Mouse (Mus musculus) neural tube, embryonic 13.5 days (tissue): ENCODE measurements around the gene Shank2. TPM values are rescaled to one million over a fixed set of nuclear protein-coding genes. Genes with fewer than 3 reads are reported as not detected.

Experiments used
- ATAC-seq: fragments of 200-750 bp; cut with Nextera tagmentation; 2 replicates; pipeline ENCODE4 v1.8.0; 2017; ENCODE audit warnings: low read depth, mild to moderate bottlenecking, moderate TSS enrichment, moderate library complexity
- H3K27ac ChIP-seq: fragments of 300-500 bp; sonication (generic); replicated peaks from 2 replicates; pipeline ENCODE4 v1.5.1; 2015; ENCODE audit warnings: moderate library complexity, mild to moderate bottlenecking, inconsistent platforms
- H3K27me3 ChIP-seq: fragments of 300-500 bp; sonication (generic); 2 replicates; pipeline ENCODE4 v1.6.1; 2015; ENCODE audit warnings: mild to moderate bottlenecking, inconsistent platforms
- H3K36me3 ChIP-seq: fragments of 300-500 bp; sonication (generic); 2 replicates; pipeline ENCODE4 v1.6.1; 2015; ENCODE audit warnings: mild to moderate bottlenecking, inconsistent platforms
- H3K4me1 ChIP-seq: fragments of 300-500 bp; sonication (generic); replicated peaks from 2 replicates; pipeline ENCODE4 v1.6.1; 2015; ENCODE audit warnings: inconsistent platforms
- H3K4me2 ChIP-seq: fragments of 300-500 bp; sonication (generic); 2 replicates; pipeline ENCODE4 v1.6.1; 2015; ENCODE audit warnings: inconsistent platforms, mild to moderate bottlenecking, moderate library complexity
- H3K4me3 ChIP-seq: fragments of 300-500 bp; sonication (generic); 2 replicates; pipeline ENCODE4 v1.5.1; 2015; ENCODE audit warnings: mild to moderate bottlenecking, inconsistent platforms
- H3K9ac ChIP-seq: fragments of 300-500 bp; sonication (generic); 2 replicates; pipeline ENCODE4 v1.6.1; 2015; ENCODE audit warnings: moderate library complexity, mild to moderate bottlenecking, inconsistent platforms
- H3K9me3 ChIP-seq: fragments of 300-500 bp; sonication (generic); 2 replicates; pipeline ENCODE4 v1.6.1; 2016; ENCODE audit warnings: inconsistent platforms
- WGBS: fragments of 180-500 bp; shearing (Covaris S2); methylation state at CpG from one replicate; pipeline ENCODE4 v1.1.7; 2015; 5-methylcytosine and 5-hydroxymethylcytosine counted together
- polyA plus RNA-seq: library from polyadenylated mRNA; unstranded; fragments of >200 nt; fragmentation: Nextera tagmentation; extraction: Ambion mirVana; gene quantifications from 2 replicates; pipeline ENCODE4 v1.2.1, GENCODE M21; 2015

Shank2 gene
- polyA plus RNA-seq, 1 experiment from 2014 or later = 6.7 TPM

GRCm38 (mm10) chr7:143999073-143999472, 2.7 kb upstream of the Shank2 start:
- Histone ChIP-seq H3K9ac (no peak overlapping the region), H3K9me3 (peaks cover 6% of the 10 kb centered on the region), H3K27me3 (no peaks in the 10 kb centered on the region), H3K4me3 (no peak overlapping the region), H3K4me2 (no peak overlapping the region), H3K27ac (no peak overlapping the region), H3K4me1 (no peaks in the 10 kb centered on the region), H3K36me3 (no peaks in the 10 kb centered on the region)
- 89% methylated on average over 3 of the region's 3 CpGs for WGBS
- no peak for ATAC-seq

GRCm38 (mm10) chr7:144003471-144003870, 1.7 kb downstream of the Shank2 start:
- H3K4me2 ChIP-seq = no peak overlapping the region
- no peak for ATAC-seq
- WGBS = 74% methylated on average over 3 of the region's 3 CpGs

GRCm38 (mm10) chr7:144008079-144008478, 6.4 kb downstream of the Shank2 start:
- WGBS = 88% methylated on average over 4 of the region's 4 CpGs
- Histone ChIP-seq H3K4me1 (no peaks in the 10 kb centered on the region), H3K4me3 (no peak overlapping the region), H3K27me3 (no peaks in the 10 kb centered on the region), H3K9ac (no peak overlapping the region), H3K9me3 (no peaks in the 10 kb centered on the region), H3K4me2 (no peak overlapping the region), H3K27ac (no peak overlapping the region), H3K36me3 (no peaks in the 10 kb centered on the region)
- ATAC-seq = no peak

More at GRCm38 (mm10) chr7:144003471-144003870, 1.7 kb downstream of the Shank2 start:
- H3K9me3 ChIP-seq = no peaks in the 10 kb centered on the region
- no peak overlapping the region for H3K4me3 ChIP-seq
- no peak overlapping the region for H3K27ac ChIP-seq
- H3K36me3 ChIP-seq = no peaks in the 10 kb centered on the region
- no peaks in the 10 kb centered on the region for H3K27me3 ChIP-seq
- H3K9ac ChIP-seq = no peak overlapping the region
- H3K4me1 ChIP-seq = no peaks in the 10 kb centered on the region

- Histone ChIP-seq H3K4me1 (no peaks in the 10 kb centered on the region), H3K9me3 (no peaks in the 10 kb centered on the region), H3K27ac (no peak overlapping the region), H3K9ac (no peak overlapping the region), H3K4me2 (no peak overlapping the region), H3K4me3 (no peak overlapping the region), H3K36me3 (no peaks in the 10 kb centered on the region), H3K27me3 (no peaks in the 10 kb centered on the region)
- 71% methylated on average over 4 of the region's 4 CpGs for WGBS
- no peak for ATAC-seq
Observed at GRCm38 (mm10) chr7:144008985-144009384, 7.3 kb downstream of the Shank2 start.

DNA sequence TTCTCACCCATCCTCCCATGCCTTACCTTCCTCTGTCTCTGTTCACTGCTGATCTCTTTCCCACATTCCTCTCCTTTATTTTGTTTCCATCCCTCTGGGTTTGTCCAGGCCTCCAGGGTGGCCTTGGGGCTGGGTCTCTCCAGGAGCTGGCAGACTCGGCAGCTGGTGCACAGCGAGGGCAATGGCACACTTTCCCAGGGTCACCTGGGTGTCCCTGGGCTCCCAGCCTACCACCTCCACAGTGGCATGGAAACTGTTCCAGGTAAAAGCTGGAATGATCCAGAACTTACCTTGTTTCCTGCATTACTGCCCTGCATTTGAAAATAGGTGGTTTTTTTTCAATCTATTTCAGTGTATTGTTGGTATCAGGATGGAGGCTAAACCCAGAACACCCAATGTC, 12.8 kb downstream of the Shank2 start:
- Histone ChIP-seq H3K4me1 (no peaks in the 10 kb centered on the region), H3K27me3 (no peaks in the 10 kb centered on the region), H3K36me3 (no peaks in the 10 kb centered on the region), H3K9ac (no peak overlapping the region), H3K9me3 (no peaks in the 10 kb centered on the region), H3K4me3 (no peak overlapping the region), H3K4me2 (no peak overlapping the region), H3K27ac (no peak overlapping the region)
- no peak for ATAC-seq
- WGBS = 75% methylated on average over 2 of the region's 2 CpGs

DNA sequence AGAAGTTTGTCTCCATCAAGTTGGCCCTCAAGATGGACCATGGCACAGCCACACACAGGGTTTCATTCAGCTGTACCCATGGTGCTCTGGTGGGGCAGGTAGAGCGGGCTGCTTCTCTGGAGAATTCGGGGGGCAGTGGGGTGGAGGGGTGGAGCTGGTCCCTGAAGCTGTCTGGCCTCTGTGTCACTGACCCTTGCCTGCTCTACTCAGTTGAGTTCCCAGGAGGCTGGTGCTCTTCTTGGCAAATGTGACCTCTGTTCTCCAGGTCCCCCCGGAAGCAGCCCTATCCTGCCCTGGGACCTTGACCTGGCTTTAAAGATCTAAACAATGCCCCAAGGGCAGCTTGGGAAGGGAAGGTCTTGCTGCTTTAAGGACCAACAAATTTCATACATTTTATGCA, 20.1 kb downstream of the Shank2 start:
- no peak for ATAC-seq
- no peak overlapping the region for H3K4me2 ChIP-seq
- H3K27me3 ChIP-seq = no peaks in the 10 kb centered on the region
- 87% methylated on average over 3 of the region's 3 CpGs for WGBS
- H3K4me1 ChIP-seq = no peaks in the 10 kb centered on the region
- H3K36me3 ChIP-seq = no peaks in the 10 kb centered on the region
- no peak overlapping the region for H3K4me3 ChIP-seq
- H3K9me3 ChIP-seq = no peaks in the 10 kb centered on the region
- no peak overlapping the region for H3K27ac ChIP-seq
- H3K9ac ChIP-seq = no peak overlapping the region

- no peaks in the 10 kb centered on the region for H3K27me3 ChIP-seq
- H3K4me3 ChIP-seq = no peak overlapping the region
- H3K4me1 ChIP-seq = no peaks in the 10 kb centered on the region
- no peaks in the 10 kb centered on the region for H3K9me3 ChIP-seq
- H3K9ac ChIP-seq = no peak overlapping the region
- H3K36me3 ChIP-seq = no peaks in the 10 kb centered on the region
- WGBS = 29% methylated on average over 5 of the region's 5 CpGs
- no peak overlapping the region for H3K4me2 ChIP-seq
- ATAC-seq = no peak
- no peak overlapping the region for H3K27ac ChIP-seq
Observed at GRCm38 (mm10) chr7:144022682-144023081, 21.0 kb downstream of the Shank2 start.

DNA sequence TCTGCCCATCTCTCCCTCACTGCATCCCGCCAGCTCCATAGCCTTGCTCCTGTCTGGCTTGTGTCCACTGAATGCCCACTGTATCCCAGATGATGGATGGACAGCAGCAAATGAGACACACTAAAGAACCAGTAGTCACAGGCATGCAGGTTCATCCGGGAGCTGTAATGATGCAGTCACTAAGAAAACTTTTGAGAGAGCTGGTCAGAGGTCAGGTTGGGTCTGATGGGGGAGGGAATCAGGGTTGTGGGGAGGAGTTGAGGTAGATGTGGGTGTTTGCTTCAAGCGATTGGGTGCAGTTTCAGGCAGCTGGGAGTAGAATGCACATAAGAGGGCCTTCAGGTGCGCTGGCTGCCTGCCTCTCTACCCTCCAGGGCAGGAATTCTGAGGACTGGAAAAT, 21.8 kb downstream of the Shank2 start:
- no peak overlapping the region for H3K9ac ChIP-seq
- no peak overlapping the region for H3K4me3 ChIP-seq
- H3K9me3 ChIP-seq = no peaks in the 10 kb centered on the region
- ATAC-seq = no peak
- H3K27ac ChIP-seq = no peak overlapping the region
- no peaks in the 10 kb centered on the region for H3K36me3 ChIP-seq
- no peak overlapping the region for H3K4me2 ChIP-seq
- no peaks in the 10 kb centered on the region for H3K27me3 ChIP-seq
- 62% methylated on average over 4 of the region's 4 CpGs for WGBS
- no peaks in the 10 kb centered on the region for H3K4me1 ChIP-seq

DNA sequence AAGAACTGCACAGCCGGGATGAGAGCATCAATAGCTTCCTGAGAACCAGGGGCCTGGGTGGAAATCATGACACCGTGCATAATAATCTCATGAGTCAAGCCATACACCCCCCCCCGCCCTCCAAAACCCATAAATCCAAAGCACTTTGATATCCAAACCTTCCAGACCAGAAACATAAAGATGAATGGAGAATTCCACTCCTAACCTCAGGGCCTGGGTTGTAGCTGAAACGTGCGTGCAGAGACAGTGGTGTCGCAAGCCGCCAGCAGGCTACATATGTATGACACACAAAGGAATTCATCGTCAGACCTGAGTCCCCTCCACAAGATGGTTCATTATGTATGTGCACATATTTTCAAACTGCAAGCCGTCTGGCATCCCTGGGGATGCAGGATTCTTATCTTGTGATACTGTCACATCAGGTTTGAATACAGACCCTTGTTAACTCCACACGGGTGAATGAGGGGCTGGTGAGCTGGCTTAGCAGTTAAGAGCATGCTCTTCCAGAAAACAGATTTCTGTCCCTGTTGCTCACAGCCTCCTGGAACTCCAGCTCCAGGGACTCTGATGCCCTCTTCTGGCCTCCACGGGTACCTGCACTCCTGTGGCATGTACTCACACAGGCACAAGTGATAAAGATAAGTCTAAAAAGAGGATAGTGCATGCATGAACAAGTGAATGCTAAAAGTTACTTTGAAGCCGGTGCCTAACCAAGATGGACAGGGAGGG, 24.5 kb downstream of the Shank2 start:
- 81% methylated on average over 12 of the region's 12 CpGs for WGBS
- Histone ChIP-seq H3K4me3 (no peak overlapping the region), H3K4me1 (no peaks in the 10 kb centered on the region), H3K36me3 (no peaks in the 10 kb centered on the region), H3K9me3 (no peaks in the 10 kb centered on the region), H3K27me3 (no peaks in the 10 kb centered on the region), H3K4me2 (no peak overlapping the region), H3K9ac (no peak overlapping the region), H3K27ac (no peak overlapping the region)
- no peak for ATAC-seq

- Histone ChIP-seq H3K9me3 (no peaks in the 10 kb centered on the region), H3K27ac (no peak overlapping the region), H3K9ac (no peak overlapping the region), H3K4me2 (no peak overlapping the region), H3K4me3 (no peak overlapping the region), H3K27me3 (no peaks in the 10 kb centered on the region), H3K4me1 (no peaks in the 10 kb centered on the region), H3K36me3 (no peaks in the 10 kb centered on the region)
- 71% methylated on average over 5 of the region's 5 CpGs for WGBS
- ATAC-seq = no peak
Observed at GRCm38 (mm10) chr7:144029246-144029645, 27.5 kb downstream of the Shank2 start.

- Histone ChIP-seq H3K9me3 (no peaks in the 10 kb centered on the region), H3K27ac (no peak overlapping the region), H3K9ac (no peak overlapping the region), H3K27me3 (no peaks in the 10 kb centered on the region), H3K4me1 (no peaks in the 10 kb centered on the region), H3K4me2 (no peak overlapping the region), H3K36me3 (no peaks in the 10 kb centered on the region), H3K4me3 (no peak overlapping the region)
- no peak for ATAC-seq
- 72% methylated on average over 11 of the region's 11 CpGs for WGBS
Observed at GRCm38 (mm10) chr7:144030796-144031195, 29.1 kb downstream of the Shank2 start.

GRCm38 (mm10) chr7:144031611-144032010, 29.9 kb downstream of the Shank2 start:
- H3K4me3 ChIP-seq = no peak overlapping the region
- no peaks in the 10 kb centered on the region for H3K36me3 ChIP-seq
- no peaks in the 10 kb centered on the region for H3K9me3 ChIP-seq
- H3K4me1 ChIP-seq = no peaks in the 10 kb centered on the region
- no peak overlapping the region for H3K4me2 ChIP-seq
- no peaks in the 10 kb centered on the region for H3K27me3 ChIP-seq
- H3K9ac ChIP-seq = no peak overlapping the region
- no peak overlapping the region for H3K27ac ChIP-seq
- 89% methylated on average over 3 of the region's 3 CpGs for WGBS
- ATAC-seq = no peak

- H3K36me3 ChIP-seq = no peaks in the 10 kb centered on the region
Observed at GRCm38 (mm10) chr7:144037541-144037940, 35.8 kb downstream of the Shank2 start.

More at GRCm38 (mm10) chr7:144037541-144037940, 35.8 kb downstream of the Shank2 start:
- ATAC-seq = no peak
- H3K9ac ChIP-seq = no peak overlapping the region
- no peaks in the 10 kb centered on the region for H3K9me3 ChIP-seq
- 93% methylated on average over 11 of the region's 11 CpGs for WGBS
- no peak overlapping the region for H3K4me3 ChIP-seq
- H3K27me3 ChIP-seq = no peaks in the 10 kb centered on the region
- H3K4me2 ChIP-seq = no peak overlapping the region
- H3K4me1 ChIP-seq = peaks cover 20% of the 10 kb centered on the region
- H3K27ac ChIP-seq = peak overlapping the region; percentile 83
